Mouse (Mus musculus) erythroblast, embryonic 14.5 days (primary cell): Measurements from ENCODE around the gene Wdr41.

ENCODE experiments used
- GATA1 ChIP-seq: IDR thresholded peaks from 2 replicates; pipeline ENCODE4 v1.6.1; 2012; ENCODE audit warnings: low read length, inconsistent platforms, mixed read lengths
- TAL1 ChIP-seq: IDR thresholded peaks from 3 replicates; pipeline ENCODE4 v1.6.1; 2012; ENCODE audit warnings: low read length, inconsistent platforms, mixed read lengths

DNA sequence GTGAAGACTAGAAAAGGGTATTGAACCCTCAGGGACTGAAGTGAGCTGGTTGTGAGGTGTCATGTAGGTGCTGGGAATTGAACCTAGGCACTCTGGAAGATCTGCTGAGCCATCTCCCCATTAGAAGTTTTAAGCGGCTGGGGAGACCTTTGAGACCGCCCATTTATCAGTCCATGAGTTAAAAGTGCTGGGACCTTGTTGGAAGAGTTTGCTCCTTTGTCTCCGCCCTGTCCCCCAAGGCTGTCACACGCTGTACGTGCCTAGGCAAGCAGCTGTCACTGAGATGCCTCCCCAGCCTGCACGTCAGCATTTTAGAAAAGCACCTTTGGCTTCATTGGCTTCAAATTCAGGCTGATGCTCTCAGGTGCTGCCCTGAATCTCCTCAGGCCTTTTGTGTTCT, 44.1 kb downstream of the Wdr41 start:
- TF ChIP-seq GATA1 (no peak), TAL1 (no peak)
